Mouse (Mus musculus) heart, embryonic 11.5 days (tissue): ENCODE results near the gene Cmtm6. TPM values are rescaled to one million over a fixed set of nuclear protein-coding genes. Genes with fewer than 3 reads are reported as not detected.

ENCODE experiments used
- ATAC-seq: fragments of 200-750 bp; cut with Nextera tagmentation; replicated peaks from 2 replicates; pipeline ENCODE4 v1.8.0; 2017; ENCODE audit warnings: moderate library complexity; ENCODE audit not compliant: insufficient number of reproducible peaks, low FRiP score, low TSS enrichment
- H3K27ac ChIP-seq: fragments of 300-500 bp; sonication (generic); 2 replicates; pipeline ENCODE4 v1.5.1; 2014; ENCODE audit warnings: mild to moderate bottlenecking, low read depth, low read length
- H3K27me3 ChIP-seq: fragments of 300-500 bp; sonication (generic); 2 replicates; pipeline ENCODE4 v1.6.1; 2014; ENCODE audit warnings: mild to moderate bottlenecking, low read length, mixed read lengths; ENCODE audit not compliant: control insufficient read depth, insufficient read depth
- H3K36me3 ChIP-seq: fragments of 300-500 bp; sonication (generic); 2 replicates; pipeline ENCODE4 v1.6.1; 2014; ENCODE audit warnings: mild to moderate bottlenecking, low read length, moderate library complexity, mixed read lengths; ENCODE audit not compliant: control insufficient read depth, insufficient read depth
- H3K4me1 ChIP-seq: fragments of 300-500 bp; sonication (generic); 2 replicates; pipeline ENCODE4 v1.6.1; 2014; ENCODE audit warnings: low read length; ENCODE audit not compliant: control insufficient read depth, insufficient read depth
- H3K4me2 ChIP-seq: fragments of 300-500 bp; sonication (generic); 2 replicates; pipeline ENCODE4 v1.6.1; 2014; ENCODE audit warnings: mild to moderate bottlenecking, moderate library complexity
- H3K4me3 ChIP-seq: fragments of 300-500 bp; sonication (generic); 2 replicates; pipeline ENCODE4 v1.5.1; 2014; ENCODE audit warnings: low read depth, low read length
- H3K9ac ChIP-seq: fragments of 300-500 bp; sonication (generic); 2 replicates; pipeline ENCODE4 v1.6.1; 2014; ENCODE audit warnings: mild to moderate bottlenecking, low read depth, low read length, moderate library complexity
- H3K9me3 ChIP-seq: fragments of 300-500 bp; sonication (generic); replicated peaks from 2 replicates; pipeline ENCODE4 v1.6.1; 2016; ENCODE audit warnings: low read length; ENCODE audit not compliant: control insufficient read depth
- WGBS: fragments of 180-500 bp; shearing (Covaris S2); extraction: QIAGEN DNeasy Blood & Tissue Kit; methylation state at CpG from one replicate; pipeline ENCODE4 v1.1.7; 2014; ENCODE audit not compliant: insufficient replicate concordance; 5-methylcytosine and 5-hydroxymethylcytosine counted together
- polyA plus RNA-seq: library from polyadenylated mRNA; unstranded; fragments of >200 nt; fragmentation: Nextera tagmentation; extraction: Ambion mirVana; gene quantifications from 2 replicates; pipeline ENCODE4 v1.2.1, GENCODE M21; 2014

The Cmtm6 gene
- polyA plus RNA-seq, 1 experiment from 2014 or later, result 35.6 TPM

DNA sequence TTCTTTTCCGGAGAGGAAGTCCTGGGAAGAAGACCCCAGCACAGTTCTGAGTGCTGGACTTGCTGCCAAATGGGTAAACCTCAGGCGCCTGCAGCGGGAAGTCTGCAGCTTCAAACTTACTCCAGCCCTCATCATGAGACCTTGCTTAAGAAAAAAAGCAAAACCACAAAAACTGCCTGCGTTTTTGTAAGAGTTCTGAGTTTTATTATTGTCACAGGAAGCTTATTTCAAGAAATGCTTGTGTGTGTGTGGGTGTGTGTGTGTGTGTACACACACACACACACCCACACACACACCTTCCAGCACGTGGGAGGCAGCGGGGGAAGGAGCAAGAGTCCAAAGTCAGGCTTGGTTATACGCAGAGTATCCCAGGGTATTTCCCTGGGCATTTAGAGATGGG lies 27.4 kb downstream of the Cmtm6 start:
- Histone ChIP-seq H3K9ac (no peak overlapping the region), H3K9me3 (no peaks in the 10 kb centered on the region), H3K27ac (no peak overlapping the region), H3K4me3 (no peak overlapping the region), H3K36me3 (0 out of 2 replicates have a peak, but pooled peaks cover 3% of the 10 kb centered on the region), H3K4me1 (no peaks in the 10 kb centered on the region), H3K4me2 (no peak overlapping the region), H3K27me3 (no peaks in the 10 kb centered on the region)
- WGBS, result 74% methylated on average over 7 of the region's 7 CpGs
- no peak for ATAC-seq

DNA sequence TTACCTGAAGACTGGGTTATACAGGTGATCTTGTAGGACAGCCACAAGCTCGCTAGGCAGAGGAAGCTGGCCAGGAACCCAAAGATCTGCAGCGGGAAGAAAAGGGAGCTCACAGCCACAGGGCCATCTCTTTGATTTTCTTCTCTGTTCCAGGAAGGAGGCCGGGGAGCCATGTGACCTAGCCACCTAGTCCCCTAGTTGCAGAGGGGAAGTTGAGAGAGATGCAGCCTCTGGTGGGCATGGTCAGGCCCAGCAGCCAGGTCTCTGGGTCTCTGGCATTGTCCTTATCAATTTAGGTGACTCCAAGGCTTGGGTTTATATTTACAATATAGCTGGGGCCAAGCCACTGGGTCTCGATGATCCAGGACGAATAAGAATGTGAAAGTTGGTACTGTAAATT lies 27.9 kb downstream of the Cmtm6 start:
- H3K27ac ChIP-seq, result no peak overlapping the region
- no peaks in the 10 kb centered on the region for H3K27me3 ChIP-seq
- no peak overlapping the region for H3K4me2 ChIP-seq
- no peaks in the 10 kb centered on the region for H3K4me1 ChIP-seq
- WGBS, result 79% methylated on average over 5 of the region's 5 CpGs
- H3K4me3 ChIP-seq, result no peak overlapping the region
- H3K9me3 ChIP-seq, result no peaks in the 10 kb centered on the region
- no peak overlapping the region for H3K9ac ChIP-seq
- no peak for ATAC-seq
- H3K36me3 ChIP-seq, result 0 out of 2 replicates have a peak, but pooled peaks cover 3% of the 10 kb centered on the region

DNA sequence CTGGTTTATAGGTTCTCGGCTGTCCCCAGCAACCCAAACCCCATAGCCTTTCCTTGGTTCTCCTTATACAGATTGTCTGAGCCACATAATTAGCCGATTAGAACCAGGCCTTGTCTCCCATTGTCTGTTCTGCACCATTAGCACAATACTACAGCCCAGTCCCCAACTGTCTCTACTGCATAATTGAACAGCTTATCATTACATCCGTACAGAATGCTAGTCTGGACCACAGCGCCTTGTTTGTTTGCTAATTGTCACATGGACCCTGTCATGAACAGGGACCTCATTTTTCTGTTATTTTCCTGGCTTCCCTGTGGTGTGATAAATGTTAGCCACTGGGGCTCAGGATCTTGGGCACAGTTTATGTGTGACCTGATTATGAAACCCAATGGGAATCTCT lies 29.0 kb downstream of the Cmtm6 start:
- no peaks in the 10 kb centered on the region for H3K9me3 ChIP-seq
- 88% methylated on average over 4 of the region's 4 CpGs for WGBS
- no peak overlapping the region for H3K27ac ChIP-seq
- no peak overlapping the region for H3K4me3 ChIP-seq
- no peak overlapping the region for H3K4me2 ChIP-seq
- no peak overlapping the region for H3K9ac ChIP-seq
- no peaks in the 10 kb centered on the region for H3K4me1 ChIP-seq
- H3K36me3 ChIP-seq, result 0 out of 2 replicates have a peak, but pooled peaks cover 3% of the 10 kb centered on the region
- ATAC-seq, result no peak
- H3K27me3 ChIP-seq, result no peaks in the 10 kb centered on the region

DNA sequence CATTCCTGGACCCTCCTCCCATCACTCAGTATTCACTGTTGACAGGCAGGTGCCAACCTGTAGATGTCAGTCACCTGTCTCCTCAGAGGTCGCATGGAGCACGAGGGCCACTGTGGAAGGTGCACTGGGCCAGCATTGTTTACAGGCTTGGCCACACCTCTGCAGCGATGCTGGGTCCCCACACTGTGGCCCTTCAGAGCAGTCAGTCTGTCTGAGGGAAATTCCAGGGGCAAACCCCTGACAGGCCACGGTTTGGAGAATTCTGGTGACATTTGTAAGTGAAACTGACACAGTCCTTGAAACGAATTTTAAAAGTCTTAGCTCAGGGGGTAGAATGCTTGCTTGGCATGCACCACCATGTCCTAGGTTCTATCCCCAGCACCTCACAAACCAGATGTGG lies 29.4 kb downstream of the Cmtm6 start:
- ATAC-seq, result no peak
- no peak overlapping the region for H3K9ac ChIP-seq
- H3K9me3 ChIP-seq, result no peaks in the 10 kb centered on the region
- no peak overlapping the region for H3K4me2 ChIP-seq
- no peak overlapping the region for H3K27ac ChIP-seq
- no peaks in the 10 kb centered on the region for H3K4me1 ChIP-seq
- 76% methylated on average over 5 of the region's 5 CpGs for WGBS
- no peaks in the 10 kb centered on the region for H3K27me3 ChIP-seq
- 0 out of 2 replicates have a peak, but pooled peaks cover 3% of the 10 kb centered on the region for H3K36me3 ChIP-seq
- no peak overlapping the region for H3K4me3 ChIP-seq

DNA sequence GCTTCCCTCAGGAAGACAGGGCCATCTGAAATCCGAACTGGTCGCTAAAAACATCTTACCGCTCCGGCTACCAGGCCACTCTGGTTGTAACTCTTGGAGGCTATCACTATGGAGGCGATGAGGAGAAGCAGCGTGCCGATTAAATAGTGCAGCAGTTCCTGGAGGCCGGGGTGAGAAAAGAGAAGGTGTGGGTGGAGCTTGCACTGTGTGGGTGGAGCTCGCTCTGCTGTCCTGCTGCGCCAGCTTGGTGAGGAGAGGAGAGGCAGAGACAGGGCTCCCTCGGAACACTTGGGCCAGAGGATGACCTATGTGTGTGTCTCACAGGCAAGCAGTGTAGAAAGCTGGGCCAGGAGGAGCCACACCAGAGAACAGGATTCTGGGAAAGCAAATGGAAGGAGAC lies 30.9 kb downstream of the Cmtm6 start:
- Histone ChIP-seq H3K4me3 (no peak overlapping the region), H3K9me3 (no peaks in the 10 kb centered on the region), H3K27ac (no peak overlapping the region), H3K36me3 (0 out of 2 replicates have a peak, but pooled peaks cover 3% of the 10 kb centered on the region), H3K9ac (no peak overlapping the region), H3K27me3 (no peaks in the 10 kb centered on the region), H3K4me2 (no peak overlapping the region), H3K4me1 (no peaks in the 10 kb centered on the region)
- ATAC-seq, result no peak
- 73% methylated on average over 11 of the region's 11 CpGs for WGBS

DNA sequence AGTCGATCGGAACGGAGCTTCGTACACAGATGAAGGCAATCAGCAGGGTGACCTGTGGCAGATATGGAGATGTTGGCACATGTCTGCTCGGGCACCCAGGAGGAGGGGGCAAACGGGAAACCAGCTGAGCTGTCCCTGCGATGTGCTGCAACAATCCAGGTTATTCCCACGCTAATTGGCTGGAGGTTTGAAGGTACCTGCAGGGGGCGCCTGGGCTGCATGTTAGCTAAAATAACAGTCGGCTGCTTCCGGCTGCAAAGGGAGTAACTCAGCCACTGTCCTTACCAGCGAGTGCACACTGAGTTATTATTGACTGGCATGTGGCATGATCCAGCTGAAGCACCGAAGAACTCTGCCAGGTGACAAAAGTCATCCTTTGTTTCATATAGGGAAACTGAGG lies 32.4 kb downstream of the Cmtm6 start:
- Histone ChIP-seq H3K4me3 (no peak overlapping the region), H3K9ac (no peak overlapping the region), H3K9me3 (no peaks in the 10 kb centered on the region), H3K4me2 (no peak overlapping the region), H3K36me3 (0 out of 2 replicates have a peak, but pooled peaks cover 3% of the 10 kb centered on the region), H3K27me3 (no peaks in the 10 kb centered on the region), H3K27ac (no peak overlapping the region), H3K4me1 (0 out of 2 replicates have a peak, but pooled peaks cover 4% of the 10 kb centered on the region)
- no peak for ATAC-seq
- WGBS, result 67% methylated on average over 13 of the region's 13 CpGs

DNA sequence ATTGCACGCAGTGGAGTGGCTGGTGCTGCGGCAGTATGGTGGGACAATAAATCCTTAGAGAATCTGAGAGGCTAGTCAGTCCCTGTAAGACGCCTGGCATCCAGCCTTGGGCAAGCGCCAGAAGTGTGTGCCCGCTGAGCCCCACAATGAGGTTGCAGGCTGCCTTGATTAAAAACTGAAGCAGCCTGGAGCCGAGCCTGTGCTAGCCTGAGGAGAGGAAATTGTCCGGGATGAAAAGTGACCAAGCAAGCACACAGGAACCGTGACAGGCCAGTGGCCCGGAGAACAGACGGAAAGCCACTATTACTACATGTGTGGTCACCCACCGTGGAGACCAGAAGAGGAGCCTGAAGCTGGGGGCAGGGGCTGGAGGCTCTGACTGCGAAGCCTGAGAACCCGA lies 36.1 kb downstream of the Cmtm6 start:
- no peak overlapping the region for H3K4me2 ChIP-seq
- no peaks in the 10 kb centered on the region for H3K36me3 ChIP-seq
- ATAC-seq, result no peak
- no peak overlapping the region for H3K4me3 ChIP-seq
- no peak overlapping the region for H3K9ac ChIP-seq
- 83% methylated on average over 13 of the region's 13 CpGs for WGBS
- H3K27ac ChIP-seq, result no peak overlapping the region
- H3K9me3 ChIP-seq, result no peaks in the 10 kb centered on the region
- H3K27me3 ChIP-seq, result no peaks in the 10 kb centered on the region
- 0 out of 2 replicates have a peak, but pooled peaks cover 4% of the 10 kb centered on the region for H3K4me1 ChIP-seq

DNA sequence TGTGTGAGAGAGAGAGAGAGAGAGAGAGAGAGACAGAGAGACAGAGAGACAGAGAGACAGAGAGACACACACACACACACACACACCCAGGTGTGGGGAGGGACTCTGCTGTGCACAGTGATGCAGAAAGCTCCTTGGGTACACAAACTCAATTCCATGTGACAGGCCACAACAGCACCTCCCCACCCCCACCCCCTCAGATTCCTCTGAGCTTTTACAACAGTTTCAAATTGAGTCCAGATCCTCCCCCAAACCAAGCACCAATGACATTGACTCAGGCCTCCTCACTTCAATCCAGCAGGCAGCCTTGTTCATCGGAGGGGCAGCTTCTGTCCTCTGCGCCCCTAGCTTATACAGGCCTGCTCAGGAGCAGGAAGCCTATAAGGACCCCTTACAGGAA lies 36.6 kb downstream of the Cmtm6 start:
- Histone ChIP-seq H3K4me1 (0 out of 2 replicates have a peak, but pooled peaks cover 4% of the 10 kb centered on the region), H3K4me3 (no peak overlapping the region), H3K9me3 (no peaks in the 10 kb centered on the region), H3K4me2 (no peak overlapping the region), H3K27me3 (no peaks in the 10 kb centered on the region), H3K27ac (peak overlapping the region; percentile 50), H3K9ac (peak overlapping the region; percentile 34; the same call in 1 of the 2 replicates), H3K36me3 (peaks cover 4% of the 10 kb centered on the region)
- 79% methylated on average over 2 of the region's 2 CpGs for WGBS
- ATAC-seq, result no peak

DNA sequence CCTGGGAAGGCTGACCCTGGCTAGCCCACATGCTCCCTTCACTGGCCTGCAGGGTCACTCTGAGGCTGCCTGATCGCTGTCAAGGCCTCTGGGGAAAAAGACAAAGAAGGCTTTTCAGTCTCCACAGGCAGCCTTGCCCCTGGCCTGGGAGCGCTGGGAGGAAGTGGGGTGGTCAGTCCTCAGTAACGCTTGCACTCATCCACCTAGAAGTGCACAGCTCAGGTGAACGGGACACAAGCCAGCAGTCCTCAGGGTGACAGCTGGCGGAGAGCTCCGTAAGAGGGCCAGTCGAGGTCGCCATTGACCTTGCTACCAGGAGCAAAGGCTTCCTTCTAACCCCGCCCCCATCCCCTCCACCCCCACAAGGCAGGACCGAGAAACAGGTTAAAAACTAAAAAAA lies 37.1 kb downstream of the Cmtm6 start:
- Histone ChIP-seq H3K4me2 (no peak overlapping the region), H3K9ac (peak overlapping the region; percentile 34; the same call in 1 of the 2 replicates), H3K9me3 (no peaks in the 10 kb centered on the region), H3K4me1 (0 out of 2 replicates have a peak, but pooled peaks cover 4% of the 10 kb centered on the region), H3K36me3 (peaks cover 6% of the 10 kb centered on the region), H3K27ac (peak overlapping the region; percentile 50), H3K27me3 (no peaks in the 10 kb centered on the region), H3K4me3 (no peak overlapping the region)
- ATAC-seq, result no peak
- WGBS, result 42% methylated on average over 10 of the region's 10 CpGs
